Comparison of ENCODE assay signal across 1 mouse cellular context in genomic region chr7:79900753-79901152, GRCm38 (mm10).
TF ChIP-seq lines count a peak whose summit lies in the region.

No protein-coding gene starts in this region.

TF ChIP-seq in MEL, 35 proteins besides CTCF, POLR2A, EP300 and RAD21 (continued from another document):
- TF ChIP-seq UBTF (IDR thresholded peaks at IDR 0.05; ENCODE audit: borderline replicate concordance, insufficient read depth, low read depth, low read length) (no peak), BHLHE40 (IDR thresholded peaks at IDR 0.05; ENCODE audit: borderline replicate concordance, low read depth, low read length) (peak; percentile 32; the same call in 1 of the 2 replicates), TAL1 (IDR thresholded peaks at IDR 0.05; ENCODE audit: low read length) (peak; percentile 53), SIN3A (IDR thresholded peaks at IDR 0.05; ENCODE audit: low read length) (peak; percentile 91), ZKSCAN1 (IDR thresholded peaks at IDR 0.05; ENCODE audit: low read depth, low read length) (no peak), POLR2AphosphoS2 (IDR thresholded peaks at IDR 0.05; ENCODE audit: low read length) (peak; percentile 37; the same call in 1 of the 2 replicates), ELF1 (IDR thresholded peaks at IDR 0.05; ENCODE audit: low read depth, low read length) (0 out of 2 replicates have a peak, but pooled peaks have one; percentile 18), POLR2AphosphoS5 (IDR thresholded peaks at IDR 0.05; ENCODE audit: borderline replicate concordance, low read depth, low read length) (no peak), ZC3H11A (IDR thresholded peaks at IDR 0.05; ENCODE audit: low read depth, low read length) (no peak), MAFK (IDR thresholded peaks at IDR 0.05; ENCODE audit: borderline replicate concordance, low read depth, low read length) (peak; percentile 88), GATA1 (IDR thresholded peaks at IDR 0.05; ENCODE audit: low read depth, low read length) (peak; percentile 72), ZMIZ1 (IDR thresholded peaks at IDR 0.05; ENCODE audit: low read depth, low read length) (peak; percentile 80), MYB (IDR thresholded peaks at IDR 0.05; ENCODE audit: low read depth, low read length) (peak; percentile 75)
